Mouse (Mus musculus) forebrain, postnatal 0 days (tissue): ENCODE measurements around the gene Ciz1. TPM values are rescaled to one million over a fixed set of nuclear protein-coding genes. Genes with fewer than 3 reads are reported as not detected.

ENCODE experiments used
- ATAC-seq: fragments of 200-750 bp; cut with Nextera tagmentation; 2 replicates; pipeline ENCODE4 v1.8.0; 2017; ENCODE audit warnings: mild to moderate bottlenecking, moderate library complexity
- DNase-seq: peaks from one replicate; pipeline ENCODE4 v3.0.0-alpha.2; 2015
- H3K27ac ChIP-seq: fragments of 300-500 bp; sonication (generic); 2 replicates; pipeline ENCODE4 v1.5.1; 2014; ENCODE audit warnings: low read depth, mild to moderate bottlenecking, antibody characterized with exemption, low read length, moderate library complexity, mixed read lengths
- H3K27me3 ChIP-seq: fragments of 300-500 bp; sonication (generic); 2 replicates; pipeline ENCODE4 v1.6.1; 2014; ENCODE audit warnings: mild to moderate bottlenecking, low read length, mixed read lengths; ENCODE audit not compliant: insufficient read depth
- H3K36me3 ChIP-seq: fragments of 300-500 bp; sonication (generic); 2 replicates; pipeline ENCODE4 v1.6.1; 2014; ENCODE audit warnings: mild to moderate bottlenecking, moderate library complexity; ENCODE audit not compliant: insufficient read depth
- H3K4me1 ChIP-seq: fragments of 300-500 bp; sonication (generic); 2 replicates; pipeline ENCODE4 v1.6.1; 2014; ENCODE audit warnings: antibody characterized with exemption; ENCODE audit not compliant: insufficient read depth
- H3K4me2 ChIP-seq: fragments of 300-500 bp; sonication (generic); 2 replicates; pipeline ENCODE4 v1.6.1; 2014; ENCODE audit warnings: low read depth, mild to moderate bottlenecking, moderate library complexity
- H3K4me3 ChIP-seq: fragments of 300-500 bp; sonication (generic); 2 replicates; pipeline ENCODE4 v1.5.1; 2014; ENCODE audit warnings: low read depth, low read length, mixed read lengths
- H3K9ac ChIP-seq: fragments of 300-500 bp; sonication (generic); 2 replicates; pipeline ENCODE4 v1.6.1; 2014; ENCODE audit warnings: mild to moderate bottlenecking
- H3K9me3 ChIP-seq: fragments of 300-500 bp; sonication (generic); 2 replicates; pipeline ENCODE4 v1.6.1; 2016; ENCODE audit warnings: low read length
- CTCF ChIP-seq: sonication (generic); IDR thresholded peaks from 2 replicates; pipeline ENCODE4 v1.5.1; 2016; ENCODE audit warnings: antibody characterized with exemption, control low read depth, low read depth
- whole genome bisulfite sequencing: fragments of 180-500 bp; shearing (Covaris S2); extraction: QIAGEN DNeasy Blood & Tissue Kit; methylation state at CpG from one replicate; pipeline ENCODE4 v1.1.7; 2014; 5-methylcytosine and 5-hydroxymethylcytosine counted together
- polyA plus RNA-seq: library from polyadenylated mRNA; unstranded; fragments of >200 nt; fragmentation: Nextera tagmentation; extraction: Ambion mirVana; gene quantifications from 2 replicates; pipeline ENCODE4 v1.2.1, GENCODE M21; 2015
- total RNA-seq: library from RNA; depleted of rRNA; stranded (reverse); fragments of >200 nt; gene quantifications from 2 replicates; pipeline ENCODE4 v1.2.3, GENCODE M21; 2014; rRNA removed

The Ciz1 gene
- total RNA-seq (62.6 and 78.2 TPM in 2 replicates), polyA plus RNA-seq (51.5 and 52.9 TPM in 2 replicates)

DNA sequence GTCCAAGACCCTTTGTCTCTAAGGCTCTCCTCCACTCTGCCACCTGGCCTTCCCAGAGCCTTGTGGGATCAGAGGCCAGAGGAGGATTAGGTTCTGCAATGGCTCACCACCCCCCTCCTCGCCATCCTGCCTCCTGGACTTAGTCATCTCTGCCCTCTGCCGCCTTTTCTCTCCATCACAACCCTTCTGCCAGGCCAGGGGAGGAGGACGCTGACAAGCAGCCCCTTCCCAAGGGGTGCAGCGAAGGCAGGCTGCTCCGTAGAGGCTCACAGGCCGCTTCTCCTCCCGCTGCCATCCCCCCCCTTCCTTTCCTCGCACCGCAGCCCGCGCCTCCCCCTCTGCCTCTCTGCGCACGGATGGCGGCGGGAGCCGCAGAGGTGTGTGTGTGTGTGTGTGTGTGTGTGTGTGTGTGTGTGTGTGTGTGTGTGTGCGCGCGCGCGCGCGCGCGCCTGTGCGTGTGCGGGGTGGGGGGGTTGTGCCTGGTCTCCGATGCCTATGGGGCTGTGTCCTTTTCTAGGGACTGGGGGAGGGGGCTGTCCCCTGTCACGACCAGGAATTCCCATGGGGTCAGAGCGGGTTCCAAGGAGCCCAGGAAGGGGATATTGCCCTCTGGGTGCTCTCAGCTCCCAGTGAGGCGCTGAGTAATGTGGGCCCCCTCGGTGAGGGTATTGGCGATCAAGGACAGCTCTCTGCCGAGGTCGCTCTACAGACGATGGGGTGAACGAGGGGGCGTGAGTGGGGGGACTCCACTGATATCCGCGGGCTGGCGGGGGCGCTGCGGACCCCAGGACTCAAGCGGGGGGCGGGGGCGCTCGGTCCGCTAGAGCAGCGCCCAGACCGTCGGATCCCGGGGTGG is at the start of gene Ciz1:
Gene Ciz1, plus strand, starts transcription at position 177 of the 856 bp plus-strand sequence.
- Histone ChIP-seq H3K4me3 (peak within 1 kb of the TSS; percentile 80), H3K4me1 (peaks cover 9% of the 10 kb centered on the region; the same call in 1 of the 2 replicates), H3K27ac (peak within 1 kb of the TSS; percentile 89), H3K9ac (peak within 1 kb of the TSS; percentile 91), H3K27me3 (no peaks in the 10 kb centered on the region), H3K4me2 (peak within 1 kb of the TSS; percentile 84), H3K9me3 (no peaks in the 10 kb centered on the region), H3K36me3 (no peaks in the 10 kb centered on the region)
- peak; percentile 79 for ATAC-seq
- WGBS, result 3% methylated on average over 35 of the region's 52 CpGs
- no peak for TF ChIP-seq CTCF
- DNase-seq, result peak; percentile 83

DNA sequence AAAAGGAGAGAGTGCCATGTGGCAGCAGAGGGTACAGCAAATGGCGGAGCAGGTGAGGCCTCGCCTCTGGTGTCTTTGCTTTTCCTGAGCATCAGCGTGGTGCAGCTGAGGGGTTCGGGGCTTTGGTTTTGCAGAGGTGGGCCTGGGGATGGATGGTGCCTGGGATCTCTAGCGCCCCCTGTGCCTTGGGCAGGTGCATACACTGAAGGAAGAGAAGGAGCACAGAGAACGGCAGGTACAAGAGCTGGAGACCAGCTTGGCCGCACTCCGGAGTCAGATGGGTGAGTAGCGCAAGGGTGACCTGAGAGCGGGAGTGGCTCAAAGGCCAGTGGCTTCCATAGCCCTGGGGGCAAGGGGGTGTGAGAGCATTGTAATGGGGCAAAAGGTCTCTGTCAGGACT is 49.2 kb upstream of the Ciz1 start:
- Histone ChIP-seq H3K4me3 (no peak overlapping the region), H3K9ac (no peak overlapping the region), H3K27me3 (no peaks in the 10 kb centered on the region), H3K36me3 (peaks cover 85% of the 10 kb centered on the region), H3K4me2 (no peak overlapping the region), H3K9me3 (no peaks in the 10 kb centered on the region), H3K27ac (no peak overlapping the region), H3K4me1 (no peaks in the 10 kb centered on the region)
- WGBS, result 90% methylated on average over 10 of the region's 10 CpGs
- DNase-seq, result no peak
- peak; percentile 28; the same call in 1 of the 2 replicates for TF ChIP-seq CTCF
- no peak for ATAC-seq

DNA sequence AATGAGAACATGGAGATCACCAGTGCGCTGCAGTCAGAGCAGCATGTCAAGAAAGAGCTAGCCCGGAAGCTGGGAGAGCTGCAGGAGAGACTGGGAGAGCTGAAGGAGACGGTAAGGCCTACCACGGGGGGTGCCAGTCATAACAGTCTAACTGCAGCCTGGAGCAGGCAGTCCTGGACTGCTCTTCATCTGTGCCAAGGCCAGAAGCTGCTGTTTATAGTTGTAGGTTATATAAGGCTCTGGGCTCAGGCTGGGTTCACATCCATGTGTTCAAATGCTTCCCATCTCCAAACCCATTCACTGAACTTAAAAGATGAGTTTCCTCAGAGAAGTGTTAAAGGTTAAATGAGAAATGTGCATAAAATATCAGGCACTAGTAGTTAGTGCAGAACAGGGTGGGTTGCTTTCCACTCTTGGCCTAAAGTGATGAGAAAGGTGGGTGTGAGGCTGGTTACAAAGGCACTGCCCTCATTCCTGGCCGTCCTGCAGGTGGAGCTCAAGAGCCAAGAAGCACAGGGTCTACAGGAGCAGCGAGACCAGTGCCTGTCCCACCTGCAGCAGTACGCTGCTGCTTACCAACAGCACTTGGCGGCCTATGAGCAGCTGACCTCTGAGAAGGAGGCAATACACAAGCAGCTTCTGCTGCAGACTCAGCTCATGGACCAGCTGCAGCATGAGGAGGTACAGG is 47.8 kb upstream of the Ciz1 start:
- Histone ChIP-seq H3K4me2 (no peak overlapping the region), H3K4me1 (no peaks in the 10 kb centered on the region), H3K27ac (no peak overlapping the region), H3K9me3 (no peaks in the 10 kb centered on the region), H3K9ac (no peak overlapping the region), H3K4me3 (no peak overlapping the region), H3K36me3 (peaks cover 81% of the 10 kb centered on the region), H3K27me3 (no peaks in the 10 kb centered on the region)
- peak; percentile 71 for TF ChIP-seq CTCF
- 55% methylated on average over 8 of the region's 8 CpGs for WGBS
- DNase-seq (no peak), ATAC-seq (peak; percentile 35; the same call in 1 of the 2 replicates)

DNA sequence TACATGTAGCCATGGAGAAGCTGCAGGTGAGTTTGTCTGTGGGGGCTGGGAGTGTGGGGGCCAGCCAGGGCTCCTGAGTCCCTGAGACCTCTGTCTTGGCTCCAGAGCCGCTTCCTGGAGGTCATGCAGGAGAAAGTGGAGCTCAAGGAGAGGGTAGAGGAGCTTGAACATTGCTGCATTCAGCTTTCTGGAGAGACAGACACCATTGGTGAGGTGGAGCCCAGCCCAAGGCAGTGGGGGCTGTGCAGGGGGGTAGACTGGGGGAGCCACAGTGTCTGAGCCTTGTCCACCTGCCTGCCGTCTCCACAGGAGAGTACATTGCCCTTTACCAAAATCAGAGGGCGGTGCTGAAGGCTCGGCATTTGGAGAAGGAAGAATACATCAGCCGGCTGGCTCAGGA is 46.5 kb upstream of the Ciz1 start:
- H3K9me3 ChIP-seq, result no peaks in the 10 kb centered on the region
- peaks cover 90% of the 10 kb centered on the region for H3K36me3 ChIP-seq
- WGBS, result 90% methylated on average over 5 of the region's 5 CpGs
- no peaks in the 10 kb centered on the region for H3K4me1 ChIP-seq
- TF ChIP-seq CTCF, result no peak
- no peaks in the 10 kb centered on the region for H3K27me3 ChIP-seq
- H3K4me3 ChIP-seq, result no peak overlapping the region
- ATAC-seq (no peak), DNase-seq (no peak)
- no peak overlapping the region for H3K9ac ChIP-seq
- H3K27ac ChIP-seq, result no peak overlapping the region
- H3K4me2 ChIP-seq, result no peak overlapping the region

DNA sequence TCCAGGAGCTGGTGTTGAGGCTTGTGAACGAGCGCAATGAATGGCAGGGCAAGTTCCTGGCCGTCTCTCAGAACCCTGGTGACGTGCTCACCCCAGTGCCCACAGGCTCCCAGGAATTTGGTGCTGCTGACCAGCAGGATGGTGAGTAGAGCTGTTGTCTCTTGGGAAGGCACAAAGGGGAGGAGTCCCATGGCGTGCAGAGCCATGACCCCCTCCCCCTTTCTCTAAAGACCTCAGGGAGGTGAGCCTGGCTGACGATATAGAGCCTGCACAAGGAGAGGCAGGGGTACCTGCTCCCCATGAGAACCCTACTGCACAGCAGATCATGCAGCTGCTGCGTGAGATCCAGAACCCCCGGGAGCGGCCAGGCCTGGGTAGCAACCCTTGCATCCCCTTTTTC is 46.0 kb upstream of the Ciz1 start:
- Histone ChIP-seq H3K36me3 (peaks cover 88% of the 10 kb centered on the region), H3K27me3 (no peaks in the 10 kb centered on the region), H3K4me2 (no peak overlapping the region), H3K27ac (no peak overlapping the region), H3K9ac (no peak overlapping the region), H3K9me3 (no peaks in the 10 kb centered on the region), H3K4me1 (no peaks in the 10 kb centered on the region), H3K4me3 (no peak overlapping the region)
- DNase-seq (no peak), ATAC-seq (no peak)
- TF ChIP-seq CTCF, result no peak
- 83% methylated on average over 9 of the region's 9 CpGs for WGBS

DNA sequence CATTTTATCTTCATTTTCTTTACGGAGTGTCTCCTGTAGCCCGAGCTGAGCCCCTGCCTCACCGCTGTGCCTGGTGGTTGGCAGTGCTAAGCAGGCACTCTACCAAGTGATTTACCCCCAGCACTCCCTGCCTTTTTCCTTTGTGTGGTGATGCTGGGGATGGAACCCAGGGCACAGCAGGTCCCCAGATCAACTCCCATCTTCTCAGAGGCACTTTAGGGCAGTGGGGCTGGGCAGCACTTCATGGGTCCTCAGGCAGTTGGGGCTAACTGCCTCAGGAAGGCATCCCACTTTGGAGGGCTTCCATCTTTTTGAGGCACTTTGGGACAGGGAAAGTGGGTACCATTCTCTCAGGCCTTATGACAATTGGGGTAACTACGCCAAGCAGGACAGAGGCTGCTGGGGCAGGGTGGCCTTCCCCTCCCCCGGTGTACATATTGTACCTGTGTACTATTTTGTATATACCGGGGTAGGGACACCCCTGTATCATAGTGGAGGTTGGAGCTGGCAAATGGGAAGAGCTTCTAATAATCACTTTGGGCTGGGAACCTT is 44.8 kb upstream of the Ciz1 start:
- H3K4me3 ChIP-seq, result no peak overlapping the region
- no peaks in the 10 kb centered on the region for H3K9me3 ChIP-seq
- H3K36me3 ChIP-seq, result peaks cover 83% of the 10 kb centered on the region
- H3K4me2 ChIP-seq, result no peak overlapping the region
- H3K9ac ChIP-seq, result no peak overlapping the region
- DNase-seq (no peak), ATAC-seq (no peak)
- TF ChIP-seq CTCF, result no peak
- H3K27ac ChIP-seq, result no peak overlapping the region
- 81% methylated on average over 6 of the region's 6 CpGs for WGBS
- H3K4me1 ChIP-seq, result peaks cover 8% of the 10 kb centered on the region; the same call in 1 of the 2 replicates
- no peaks in the 10 kb centered on the region for H3K27me3 ChIP-seq
